Mouse (Mus musculus): ENCODE results near the gene Pacrg.

- TF ChIP-seq POLR2A (IDR thresholded peaks at IDR 0.05; ENCODE audit: control insufficient read depth, low read depth, low read length) (no peak), CTCF (IDR thresholded peaks at IDR 0.05; ENCODE audit: control insufficient read depth, insufficient read depth, insufficient replicate concordance, low read depth, low read length) (no peak)
Observed at GRCm38 (mm10) chr17:10398871-10399270, 441.2 kb downstream of the Pacrg start.
